ENCODE assay signal across 9 mouse cellular contexts in the genomic region with DNA sequence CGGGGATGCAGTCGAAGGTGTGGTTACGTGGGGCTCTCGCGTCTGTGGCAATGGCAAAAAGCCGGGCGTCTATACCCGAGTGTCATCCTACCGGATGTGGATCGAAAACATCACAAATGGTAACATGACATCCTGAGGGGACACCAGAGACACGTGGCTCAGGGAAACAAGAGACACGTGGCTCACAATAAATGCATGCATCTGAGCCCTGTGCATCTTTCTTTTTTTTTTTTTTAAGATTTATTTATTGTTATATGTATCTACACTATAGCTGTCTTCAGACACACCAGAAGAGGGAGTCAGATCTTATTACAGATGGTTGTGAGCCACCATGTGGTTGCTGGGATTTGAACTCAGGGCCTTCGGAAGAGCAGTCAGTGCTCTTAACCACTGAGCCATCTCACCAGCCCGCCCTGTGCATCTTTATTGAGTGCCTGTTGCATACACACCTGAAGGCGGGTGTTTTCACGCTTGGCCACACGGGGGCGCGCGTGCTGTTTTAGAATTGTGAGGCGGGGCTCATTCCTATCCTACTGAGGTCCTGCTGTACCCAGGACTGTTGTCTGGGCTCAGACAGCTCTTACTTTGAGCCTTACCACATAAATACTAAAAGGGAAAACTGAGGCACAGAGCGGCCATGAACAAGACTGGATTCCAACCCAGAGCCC. TPM values are rescaled to one million over a fixed set of nuclear protein-coding genes. Genes with fewer than 3 reads are reported as not detected.
DNase-seq lines count a peak whose midpoint lies in the region; ATAC-seq and TF ChIP-seq lines count a peak whose summit lies in the region.
"Not testable (repeated sequence)": the region's sequence is repeated elsewhere in the genome, so short reads cannot be mapped to it uniquely, and the experiment has no call there.
"Had no signal": no experiment of that assay in that cellular context is flagged by ENCODE, and none has a peak within 500 bp of the region (broad histone marks: within the 10 kb centered on the region; RNA-seq: fewer than 3 reads in every experiment).

No protein-coding gene starts in this region.

- H3K9me3 ChIP-seq in limb, embryonic 11.5 days (ENCODE audit: control insufficient read depth, low read length); midbrain, embryonic 14.5 days (ENCODE audit: control insufficient read depth, low read length): not testable (repeated sequence)

- H3K4me2 ChIP-seq in limb, embryonic 11.5 days (ENCODE audit: low read depth, severe bottlenecking); midbrain, embryonic 14.5 days (ENCODE audit: low read length): not testable (repeated sequence)

- H3K27me3 ChIP-seq in heart, adult 2 months (ENCODE audit: control insufficient read depth, insufficient read depth, low read length); limb, embryonic 11.5 days (ENCODE audit: control insufficient read depth, insufficient read depth, low read length); midbrain, embryonic 14.5 days (ENCODE audit: control insufficient read depth, insufficient read depth, low read length): not testable (repeated sequence)

- not testable (repeated sequence) for H3K36me3 ChIP-seq in heart, adult 2 months (ENCODE audit: control insufficient read depth, insufficient read depth, low read length); limb, embryonic 11.5 days (ENCODE audit: control insufficient read depth, insufficient read depth, low read length)
- H3K36me3 ChIP-seq in midbrain, embryonic 14.5 days (ENCODE audit: control insufficient read depth, insufficient read depth, low read length): peaks cover 32% of the 10 kb centered on the region

- not testable (repeated sequence) for H3K9ac ChIP-seq in heart, adult 2 months (ENCODE audit: low read depth, low read length); limb, embryonic 11.5 days (ENCODE audit: low read length); midbrain, embryonic 14.5 days (replicated peaks; ENCODE audit: low read length)

- H3K79me2 ChIP-seq in heart, adult 2 months (replicated peaks; ENCODE audit: control insufficient read depth, insufficient read depth, low read length): not testable (repeated sequence)

- not testable (repeated sequence) for H3K27ac ChIP-seq in heart, adult 2 months; limb, embryonic 11.5 days (replicated peaks; ENCODE audit: low read depth, low read length); midbrain, embryonic 14.5 days (replicated peaks; ENCODE audit: low read depth, low read length)

- WGBS in heart, adult 2 months: 37% methylated on average over 22 of the region's 22 CpGs
- WGBS in limb, embryonic 11.5 days: 43% methylated on average over 22 of the region's 22 CpGs
- 43% methylated on average over 22 of the region's 22 CpGs for WGBS in midbrain, embryonic 14.5 days

- peak; percentile 85 for TF ChIP-seq CTCF in heart, adult 2 months (IDR thresholded peaks at IDR 0.05)

- intact Hi-C loops in heart, adult 2 months (cut with DNase I): loop anchor here (1.0 to 2.0 kb wide), 2 partner anchors 33 to 66 kb away; no protein-coding TSS in a partner anchor

- TF ChIP-seq POLR2A in heart, adult 2 months (IDR thresholded peaks at IDR 0.05; ENCODE audit: insufficient read depth, low read depth, low read length): not testable (repeated sequence)

- peak; percentile 79 for DNase-seq in 3T3-L1 (ENCODE audit: low read depth, low spot score)
- peak; percentile 88 for DNase-seq in adrenal gland, postnatal 10 days
- peak; percentile 85 for DNase-seq in embryo, embryonic 9.5 days (ENCODE audit: extremely low spot score)
- DNase-seq in heart, adult 2 months: peak; percentile 70 to 85
- DNase-seq in kidney, adult 8-10 months: peak; percentile 70 to 84
- peak; percentile 92 for DNase-seq in limb, embryonic 11.5 days (ENCODE audit: low spot score)
- DNase-seq in midbrain, embryonic 14.5 days: peak; percentile 89
- peak; percentile 82 to 90 for DNase-seq in spleen, postnatal 10 days (ENCODE audit: low spot score in 2 of 2)

- not testable (repeated sequence) for H3K4me3 ChIP-seq in heart, adult 2 months; limb, embryonic 11.5 days (ENCODE audit: low read depth, low read length); midbrain, embryonic 14.5 days (replicated peaks; ENCODE audit: low read depth, low read length)

- ATAC-seq in limb, embryonic 11.5 days (ENCODE audit: insufficient number of reproducible peaks, low FRiP score, low TSS enrichment, low read depth): 0 out of 2 replicates have a peak, but pooled peaks have one; percentile 36
- 0 out of 2 replicates have a peak, but pooled peaks have one; percentile 38 for ATAC-seq in midbrain, embryonic 14.5 days (ENCODE audit: low FRiP score, low TSS enrichment)

- TF ChIP-seq EP300 in heart, adult 2 months (IDR thresholded peaks at IDR 0.05; ENCODE audit: insufficient read depth, low read depth, low read length): 0 out of 2 replicates have a peak, but pooled peaks have one; percentile 51

- H3K4me1 ChIP-seq in heart, adult 2 months (ENCODE audit: control insufficient read depth, insufficient read depth, low read length); limb, embryonic 11.5 days (ENCODE audit: control insufficient read depth, insufficient read depth, low read length); midbrain, embryonic 14.5 days (ENCODE audit: control insufficient read depth, insufficient read depth, low read length): not testable (repeated sequence)

RNA-seq across cellular contexts. Expression of a gene that starts 1.9 kb away (rescaled TPM):
- 100 to 1,000 TPM; 316 to 348 TPM for total RNA-seq in adrenal gland, postnatal 10 days (2021)
- total RNA-seq in heart, adult 2 months (2021): 10 to 100 TPM; 22.9 to 98.7 TPM
- polyA plus RNA-seq in heart, adult 2 months (2012; rRNA removed): 85.9 and 490 TPM in 2 replicates
- polyA plus RNA-seq in limb, embryonic 11.5 days (2014; fragmentation: Nextera tagmentation; extraction: Ambion mirVana): not detected in 2 replicates
- not detected in 2 replicates for polyA plus RNA-seq in midbrain, embryonic 14.5 days (2014; fragmentation: Nextera tagmentation; extraction: Ambion mirVana)
- polyA plus RNA-seq: lung, embryonic 15.5 days had no signal

RNA-seq across cellular contexts. Expression of a gene that starts 6.5 kb away (rescaled TPM):
- 1 to 10 TPM; 2.1 to 2.3 TPM for total RNA-seq in adrenal gland, postnatal 10 days (2021)
- total RNA-seq in heart, adult 2 months (2021): not detected
- polyA plus RNA-seq in heart, adult 2 months (2012; rRNA removed): 0.23 TPM in 1 of 2 replicates, not detected in the other
- polyA plus RNA-seq in limb, embryonic 11.5 days (2014; fragmentation: Nextera tagmentation; extraction: Ambion mirVana): 0.20 TPM in 1 of 2 replicates, not detected in the other
- not detected in 2 replicates for polyA plus RNA-seq in midbrain, embryonic 14.5 days (2014; fragmentation: Nextera tagmentation; extraction: Ambion mirVana)

RNA-seq across cellular contexts. Expression of a gene that starts 16.1 kb away (rescaled TPM):
- 10 to 100 TPM; 48.1 to 50.8 TPM for total RNA-seq in adrenal gland, postnatal 10 days (2021)
- 10 to 100 TPM; 40.8 to 54.1 TPM for total RNA-seq in heart, adult 2 months (2021)
- 54.9 and 62.4 TPM in 2 replicates for polyA plus RNA-seq in heart, adult 2 months (2012; rRNA removed)
- polyA plus RNA-seq in limb, embryonic 11.5 days (2014; fragmentation: Nextera tagmentation; extraction: Ambion mirVana): 43.1 and 43.8 TPM in 2 replicates
- 57.2 and 58.8 TPM in 2 replicates for polyA plus RNA-seq in midbrain, embryonic 14.5 days (2014; fragmentation: Nextera tagmentation; extraction: Ambion mirVana)

RNA-seq across cellular contexts. Expression of a gene that starts 18.1 kb away (rescaled TPM):
- total RNA-seq in adrenal gland, postnatal 10 days (2021): not detected
- not detected for total RNA-seq in heart, adult 2 months (2021)
- not detected in 2 replicates for polyA plus RNA-seq in heart, adult 2 months (2012; rRNA removed)
- polyA plus RNA-seq in limb, embryonic 11.5 days (2014; fragmentation: Nextera tagmentation; extraction: Ambion mirVana): 6.7 TPM in 1 of 2 replicates, not detected in the other
- 3.5 and 8.6 TPM in 2 replicates for polyA plus RNA-seq in midbrain, embryonic 14.5 days (2014; fragmentation: Nextera tagmentation; extraction: Ambion mirVana)

RNA-seq across cellular contexts. Expression of a gene that starts 18.2 kb away (rescaled TPM):
- total RNA-seq in adrenal gland, postnatal 10 days (2021): 1 to 10 TPM; 3.4 to 4.3 TPM
- under 1 TPM; 0.20 to 0.31 TPM for total RNA-seq in heart, adult 2 months (2021)
- 0.50 and 0.80 TPM in 2 replicates for polyA plus RNA-seq in heart, adult 2 months (2012; rRNA removed)
- polyA plus RNA-seq in limb, embryonic 11.5 days (2014; fragmentation: Nextera tagmentation; extraction: Ambion mirVana): 95.1 and 95.7 TPM in 2 replicates
- polyA plus RNA-seq in midbrain, embryonic 14.5 days (2014; fragmentation: Nextera tagmentation; extraction: Ambion mirVana): 342 and 375 TPM in 2 replicates

Comparison
In these comparisons a context has a peak if more than half of its experiments do, and no peak if none do; other contexts are left out.
1. RNA of a gene that starts 1.9 kb away (polyA plus RNA-seq): 85.9 to 490 TPM in heart, adult 2 months; not detected in limb, embryonic 11.5 days and not detected in midbrain, embryonic 14.5 days; every median in the first group is over 10 times any median in the second.
2. Peak in every context shown above with its lines, with median percentiles within 50 percentile points of each other: DNase-seq.